Mouse (Mus musculus) T-helper 2 cell (primary cell): Measurements from ENCODE around the gene Siae.

ENCODE experiments used
- in situ Hi-C: fragments of 300-600 bp; cut with MboI, MseI; formaldehyde crosslinking; loops from one replicate; pipeline ENCODE4 v1.15.1; 2025; ENCODE audit warnings: high pct_unique_total_duplicates

The Siae gene

GRCm38 (mm10) chr9:37670261-37670660, 114.8 kb downstream of the Siae start:
- in situ Hi-C loops: no loop called here

DNA sequence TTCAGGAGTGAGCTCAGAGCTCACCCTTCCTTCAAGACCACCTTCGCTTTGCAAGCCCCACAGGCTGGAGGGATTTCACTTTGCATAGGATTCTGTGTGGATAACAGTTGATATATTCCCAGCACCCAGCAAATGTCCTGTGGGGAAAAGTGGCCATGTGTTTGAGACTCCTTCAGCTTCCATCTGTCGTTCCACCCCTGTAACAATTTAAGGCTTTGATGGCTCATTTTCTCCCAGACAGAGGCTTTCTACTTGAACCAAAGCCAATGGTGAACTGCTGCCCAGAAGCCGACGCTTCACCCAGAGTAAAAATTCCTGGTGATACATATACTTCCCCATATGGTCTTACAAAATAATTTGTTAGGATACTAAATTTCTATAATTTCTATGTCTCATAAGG, 119.8 kb downstream of the Siae start:
- in situ Hi-C loops: no loop called here

GRCm38 (mm10) chr9:37681123-37681522, 125.6 kb downstream of the Siae start:
- in situ Hi-C loops: no loop called here

DNA sequence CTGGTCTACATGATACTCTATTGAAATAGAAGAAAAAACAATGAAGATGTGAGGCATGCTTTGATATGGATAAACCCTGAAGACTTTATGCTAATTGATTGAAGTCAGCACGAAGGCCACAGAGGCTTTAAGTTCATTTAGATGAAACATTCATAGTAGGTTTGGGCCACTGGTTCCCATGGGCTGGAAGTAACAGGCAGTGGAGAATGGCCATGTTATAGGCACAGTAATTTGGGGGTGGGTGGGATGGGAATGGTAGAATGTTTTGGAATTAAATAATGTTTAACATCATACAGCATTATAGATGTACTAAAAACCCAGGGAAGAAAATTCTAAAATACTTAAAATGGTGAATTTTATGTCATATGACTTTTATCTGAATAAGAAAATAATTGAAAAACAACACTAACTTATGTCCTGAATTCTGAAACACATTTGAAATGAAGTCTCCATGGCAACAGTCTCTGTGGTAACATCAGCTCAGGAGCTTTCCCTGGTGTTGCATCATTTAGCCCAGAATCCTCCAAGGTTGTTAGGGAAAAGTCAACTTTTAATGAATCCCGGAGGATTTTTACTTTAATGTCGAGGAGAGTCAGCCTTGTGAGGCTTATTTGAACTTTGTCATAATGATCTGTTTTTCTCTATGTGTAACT, 131.9 kb downstream of the Siae start:
- in situ Hi-C loops: no loop called here

DNA sequence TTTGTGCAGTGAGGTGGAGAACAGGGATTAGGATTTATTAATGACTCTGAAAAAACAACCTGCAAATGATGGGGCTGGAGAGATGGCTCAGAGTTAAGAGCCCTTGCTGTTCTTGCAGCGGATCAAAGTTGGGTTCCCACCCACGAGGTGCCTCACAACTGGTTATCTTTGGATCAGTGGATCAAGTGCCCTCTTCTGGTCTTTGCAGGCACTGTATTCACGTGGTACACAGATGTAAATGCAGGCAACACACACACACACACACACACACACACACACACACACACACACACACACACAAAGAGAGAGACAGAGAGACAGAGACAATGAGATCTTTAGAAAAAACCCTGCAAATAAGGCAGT, 132.4 kb downstream of the Siae start:
- in situ Hi-C loops: no loop called here

DNA sequence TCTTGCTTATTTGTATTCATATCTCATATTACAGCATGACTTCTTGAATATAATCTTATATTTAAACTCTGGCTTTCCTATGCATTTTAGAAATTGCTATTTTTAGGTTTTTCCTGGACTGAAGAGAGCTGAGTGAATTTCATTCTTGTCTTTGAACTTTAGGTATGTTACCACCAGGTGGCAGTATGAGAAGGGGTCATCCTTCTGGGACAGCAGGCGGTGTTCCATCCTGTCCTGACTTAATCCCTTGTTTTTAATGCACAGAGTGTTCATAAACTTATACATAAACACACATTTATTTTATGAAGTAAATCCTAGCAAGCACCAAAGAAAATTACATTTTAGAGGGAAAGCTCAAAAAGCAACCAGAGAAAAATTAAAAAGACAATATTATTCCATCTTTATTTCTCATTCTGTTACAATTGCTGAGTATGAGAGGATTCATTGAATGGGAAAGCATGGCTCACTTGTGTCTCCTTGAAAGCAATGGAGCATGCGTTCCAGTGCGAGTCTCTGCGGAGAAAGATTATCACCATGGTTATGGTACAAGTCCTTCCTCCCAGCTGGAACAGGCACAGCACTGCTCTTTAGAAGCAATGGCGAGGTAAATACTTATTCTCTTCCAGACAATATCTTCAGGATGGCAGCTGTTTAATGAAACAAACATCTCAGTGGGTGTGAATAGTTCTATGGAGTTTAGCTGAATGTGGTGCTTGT, 134.6 kb downstream of the Siae start:
- in situ Hi-C loops: loop anchor here (10.0 kb wide), 1 partner anchor 235 kb away; no protein-coding TSS in a partner anchor
